Mouse (Mus musculus) erythroblast, embryonic 14.5 days (primary cell): ENCODE data around the gene Vps8.

Source experiments
- GATA1 ChIP-seq: IDR thresholded peaks from 2 replicates; pipeline ENCODE4 v1.6.1; 2012; ENCODE audit warnings: low read length, inconsistent platforms, mixed read lengths
- TAL1 ChIP-seq: IDR thresholded peaks from 3 replicates; pipeline ENCODE4 v1.6.1; 2012; ENCODE audit warnings: low read length, inconsistent platforms, mixed read lengths

DNA sequence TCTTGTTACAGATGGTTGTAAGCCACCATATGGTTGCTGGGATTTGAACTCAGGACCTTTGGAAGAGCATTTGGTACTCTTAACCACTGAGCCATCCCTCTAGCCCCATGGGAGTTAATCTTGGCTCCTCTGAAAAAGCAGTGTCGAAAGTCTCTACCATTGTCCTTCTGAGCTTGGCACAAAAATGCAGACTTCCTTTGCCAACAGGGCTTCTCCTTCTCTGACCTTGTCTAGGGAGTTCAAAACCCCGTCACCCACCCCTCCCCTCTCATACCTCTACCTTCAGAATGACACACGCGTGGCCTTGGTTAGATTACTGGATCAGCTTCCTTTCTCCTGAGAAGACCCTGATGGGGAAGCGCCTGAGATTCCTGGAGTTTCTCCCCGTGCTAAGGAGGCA lies 71.8 kb downstream of the Vps8 start:
- TF ChIP-seq TAL1, result no peak
- TF ChIP-seq GATA1, result no peak
